Mouse (Mus musculus) stomach, postnatal 0 days (tissue): ENCODE data around the gene Ghrhr. TPM values are rescaled to one million over a fixed set of nuclear protein-coding genes. Genes with fewer than 3 reads are reported as not detected.
A peak's percentile ranks its signal among the peaks of the same experiment; 100 is the strongest.

ENCODE experiments used
- ATAC-seq: fragments of 200-750 bp; cut with Nextera tagmentation; 2 replicates; pipeline ENCODE4 v1.8.0; 2017; ENCODE audit not compliant: low FRiP score, low TSS enrichment
- DNase-seq: peaks from one replicate; pipeline ENCODE4 v3.0.0-alpha.2; 2016; ENCODE audit warnings: low spot score
- H3K27ac ChIP-seq: fragments of 300-500 bp; sonication (generic); replicated peaks from 2 replicates; pipeline ENCODE4 v1.5.1; 2014; ENCODE audit warnings: mild to moderate bottlenecking, control low read depth
- H3K27me3 ChIP-seq: fragments of 300-500 bp; sonication (generic); 2 replicates; pipeline ENCODE4 v1.6.1; 2014; ENCODE audit warnings: low read length; ENCODE audit not compliant: control insufficient read depth, insufficient read depth
- H3K36me3 ChIP-seq: fragments of 300-500 bp; sonication (generic); 2 replicates; pipeline ENCODE4 v1.6.1; 2014; ENCODE audit warnings: low read length, mixed read lengths; ENCODE audit not compliant: control insufficient read depth, insufficient read depth
- H3K4me1 ChIP-seq: fragments of 300-500 bp; sonication (generic); replicated peaks from 2 replicates; pipeline ENCODE4 v1.6.1; 2014; ENCODE audit warnings: antibody characterized with exemption; ENCODE audit not compliant: control insufficient read depth, insufficient read depth
- H3K4me2 ChIP-seq: fragments of 300-500 bp; sonication (generic); replicated peaks from 2 replicates; pipeline ENCODE4 v1.6.1; 2014; ENCODE audit warnings: low read depth, mild to moderate bottlenecking, control low read depth, moderate library complexity
- H3K4me3 ChIP-seq: fragments of 300-500 bp; sonication (generic); 2 replicates; pipeline ENCODE4 v1.5.1; 2014; ENCODE audit warnings: low read depth, low read length, control low read depth
- H3K9ac ChIP-seq: fragments of 300-500 bp; sonication (generic); 2 replicates; pipeline ENCODE4 v1.6.1; 2014; ENCODE audit warnings: mild to moderate bottlenecking, low read length, control low read depth, mixed read lengths
- H3K9me3 ChIP-seq: fragments of 300-500 bp; sonication (generic); 2 replicates; pipeline ENCODE4 v1.6.1; 2016; ENCODE audit warnings: low read length; ENCODE audit not compliant: control insufficient read depth
- CTCF ChIP-seq: IDR thresholded peaks from 2 replicates; pipeline ENCODE4 v1.5.1; 2016; ENCODE audit warnings: antibody characterized with exemption, low read depth, mild to moderate bottlenecking, moderate library complexity
- EP300 ChIP-seq: optimal IDR thresholded peaks from 2 replicates; pipeline ENCODE3; 2016; ENCODE audit warnings: antibody characterized with exemption
- WGBS: fragments of 180-500 bp; shearing (Covaris S2); extraction: QIAGEN DNeasy Blood & Tissue Kit; methylation state at CpG from one replicate; pipeline ENCODE4 v1.1.7; 2014; 5-methylcytosine and 5-hydroxymethylcytosine counted together
- polyA plus RNA-seq: library from polyadenylated mRNA; unstranded; fragments of >200 nt; fragmentation: Nextera tagmentation; extraction: Ambion mirVana; gene quantifications from 2 replicates; pipeline ENCODE4 v1.2.1, GENCODE M21; 2015

The Ghrhr gene
- polyA plus RNA-seq, 1 experiment from 2014 or later, result not detected

- H3K4me3 ChIP-seq, result no peak overlapping the region
- no peaks in the 10 kb centered on the region for H3K4me1 ChIP-seq
- 86% methylated on average over 4 of the region's 4 CpGs for WGBS
- no peak for DNase-seq
- ATAC-seq, result no peak
- H3K9me3 ChIP-seq, result no peaks in the 10 kb centered on the region
- no peak overlapping the region for H3K27ac ChIP-seq
- H3K4me2 ChIP-seq, result no peak overlapping the region
- no peak for TF ChIP-seq CTCF
- TF ChIP-seq EP300, result no peak
- H3K27me3 ChIP-seq, result no peaks in the 10 kb centered on the region
- H3K9ac ChIP-seq, result no peak overlapping the region
- H3K36me3 ChIP-seq, result no peaks in the 10 kb centered on the region
These were observed 5.9 kb downstream of the Ghrhr start for GRCm38 (mm10) chr6:55381966-55382365.

- WGBS, result 11% methylated on average over 1 of the region's 1 CpGs
- Histone ChIP-seq H3K4me3 (no peak overlapping the region), H3K9me3 (no peaks in the 10 kb centered on the region), H3K36me3 (no peaks in the 10 kb centered on the region), H3K27me3 (no peaks in the 10 kb centered on the region), H3K4me2 (no peak overlapping the region), H3K9ac (no peak overlapping the region), H3K27ac (no peak overlapping the region), H3K4me1 (no peaks in the 10 kb centered on the region)
- TF ChIP-seq EP300 (no peak), CTCF (peak; percentile 89)
- DNase-seq (peak; percentile 66), ATAC-seq (peak; percentile 51; the same call in 1 of the 2 replicates)
These were observed 7.8 kb downstream of the Ghrhr start for GRCm38 (mm10) chr6:55383897-55384296.

- no peak for ATAC-seq
These were observed 8.4 kb downstream of the Ghrhr start for GRCm38 (mm10) chr6:55384356-55384951.

GRCm38 (mm10) chr6:55388546-55389169 lies 12.6 kb downstream of the Ghrhr start:
- DNase-seq (peak; percentile 10), ATAC-seq (no peak)

More at GRCm38 (mm10) chr6:55384356-55384951, 8.4 kb downstream of the Ghrhr start:
- TF ChIP-seq EP300 (no peak), CTCF (no peak)
- Histone ChIP-seq H3K4me1 (no peaks in the 10 kb centered on the region), H3K36me3 (no peaks in the 10 kb centered on the region), H3K4me2 (no peak overlapping the region), H3K27ac (no peak overlapping the region), H3K27me3 (no peaks in the 10 kb centered on the region), H3K9ac (no peak overlapping the region), H3K9me3 (no peaks in the 10 kb centered on the region), H3K4me3 (no peak overlapping the region)
- DNase-seq, result no peak
- WGBS, result 58% methylated on average over 5 of the region's 5 CpGs

GRCm38 (mm10) chr6:55389321-55389720 lies 13.2 kb downstream of the Ghrhr start:
- H3K4me1 ChIP-seq, result no peaks in the 10 kb centered on the region
- ATAC-seq, result no peak
- no peak for TF ChIP-seq EP300
- no peak for TF ChIP-seq CTCF
- no peaks in the 10 kb centered on the region for H3K9me3 ChIP-seq
- H3K27me3 ChIP-seq, result no peaks in the 10 kb centered on the region
- DNase-seq, result no peak
- H3K9ac ChIP-seq, result no peak overlapping the region
- no peak overlapping the region for H3K4me2 ChIP-seq
- no peaks in the 10 kb centered on the region for H3K36me3 ChIP-seq
- WGBS, result 59% methylated on average over 5 of the region's 5 CpGs
- H3K4me3 ChIP-seq, result no peak overlapping the region
- no peak overlapping the region for H3K27ac ChIP-seq

More at GRCm38 (mm10) chr6:55388546-55389169, 12.6 kb downstream of the Ghrhr start:
- 53% methylated on average over 12 of the region's 12 CpGs for WGBS
- Histone ChIP-seq H3K4me2 (no peak overlapping the region), H3K36me3 (no peaks in the 10 kb centered on the region), H3K4me3 (no peak overlapping the region), H3K27me3 (no peaks in the 10 kb centered on the region), H3K9ac (no peak overlapping the region), H3K4me1 (no peaks in the 10 kb centered on the region), H3K9me3 (no peaks in the 10 kb centered on the region), H3K27ac (no peak overlapping the region)
- TF ChIP-seq EP300 (no peak), CTCF (no peak)

GRCm38 (mm10) chr6:55391814-55392213 lies 15.7 kb downstream of the Ghrhr start:
- no peaks in the 10 kb centered on the region for H3K27me3 ChIP-seq
- no peak for DNase-seq
- H3K27ac ChIP-seq, result no peak overlapping the region
- no peak overlapping the region for H3K9ac ChIP-seq
- no peak overlapping the region for H3K4me3 ChIP-seq
- TF ChIP-seq EP300 (no peak), CTCF (no peak)
- no peak for ATAC-seq
- H3K4me2 ChIP-seq, result no peak overlapping the region
- WGBS, result 27% methylated on average over 4 of the region's 4 CpGs
- no peaks in the 10 kb centered on the region for H3K9me3 ChIP-seq
- H3K36me3 ChIP-seq, result no peaks in the 10 kb centered on the region
- no peaks in the 10 kb centered on the region; the same call in 1 of the 2 replicates for H3K4me1 ChIP-seq
